Mouse (Mus musculus): Measurements from ENCODE around the gene Gna14. TPM values are rescaled to one million over a fixed set of nuclear protein-coding genes. Genes with fewer than 3 reads are reported as not detected.

Gene Gna14
- polyA plus RNA-seq, 1 experiment from 2014 or later: 0.16 TPM

- ATAC-seq (ENCODE audit: insufficient read depth, low FRiP score, low TSS enrichment): no peak
- Histone ChIP-seq H3K4me3 (ENCODE audit: low read depth, low read length) (no peak overlapping the region), H3K4me2 (ENCODE audit: low read depth) (no peak overlapping the region), H3K27me3 (ENCODE audit: control insufficient read depth, insufficient read depth, low read length) (peaks cover 12% of the 10 kb centered on the region), H3K27ac (ENCODE audit: low read depth, low read length) (no peak overlapping the region), H3K4me1 (ENCODE audit: control insufficient read depth, insufficient read depth, low read length) (peaks cover 13% of the 10 kb centered on the region; the same call in 1 of the 2 replicates), H3K36me3 (ENCODE audit: control insufficient read depth, insufficient read depth, low read length) (no peaks in the 10 kb centered on the region), H3K9me3 (ENCODE audit: control insufficient read depth, low read length) (peaks cover 9% of the 10 kb centered on the region; the same call in 1 of the 2 replicates), H3K9ac (ENCODE audit: low read length) (no peak overlapping the region)
- no peak for DNase-seq (ENCODE audit: low spot score)
- 86% methylated on average over 8 of the region's 8 CpGs for WGBS
Observed at GRCm38 (mm10) chr19:16431368-16431767, 4.2 kb upstream of the Gna14 start.

GRCm38 (mm10) chr19:16434879-16435278 is 683 bp upstream of the Gna14 start:
- 33% methylated on average over 9 of the region's 9 CpGs for WGBS
- H3K9ac ChIP-seq (ENCODE audit: low read length): no peak overlapping the region
- no peak overlapping the region for H3K27ac ChIP-seq (ENCODE audit: low read depth, low read length)
- peak overlapping the region; percentile 64 for H3K4me2 ChIP-seq (ENCODE audit: low read depth)
- DNase-seq (ENCODE audit: low spot score): no peak
- no peaks in the 10 kb centered on the region for H3K36me3 ChIP-seq (ENCODE audit: control insufficient read depth, insufficient read depth, low read length)
- ATAC-seq (ENCODE audit: insufficient read depth, low FRiP score, low TSS enrichment): no peak
- no peaks in the 10 kb centered on the region for H3K9me3 ChIP-seq (ENCODE audit: control insufficient read depth, low read length)
- H3K4me3 ChIP-seq (ENCODE audit: low read depth, low read length): no peak overlapping the region
- H3K4me1 ChIP-seq (ENCODE audit: control insufficient read depth, insufficient read depth, low read length): peaks cover 23% of the 10 kb centered on the region; the same call in 1 of the 2 replicates
- peaks cover 26% of the 10 kb centered on the region for H3K27me3 ChIP-seq (ENCODE audit: control insufficient read depth, insufficient read depth, low read length)

- DNase-seq (ENCODE audit: low spot score) (peak; percentile 51), ATAC-seq (ENCODE audit: insufficient read depth, low FRiP score, low TSS enrichment) (no peak)
- Histone ChIP-seq H3K4me1 (ENCODE audit: control insufficient read depth, insufficient read depth, low read length) (peaks cover 23% of the 10 kb centered on the region; the same call in 1 of the 2 replicates), H3K4me2 (ENCODE audit: low read depth) (peak overlapping the region; percentile 64), H3K27me3 (ENCODE audit: control insufficient read depth, insufficient read depth, low read length) (peaks cover 26% of the 10 kb centered on the region), H3K9ac (ENCODE audit: low read length) (peak overlapping the region; percentile 41), H3K36me3 (ENCODE audit: control insufficient read depth, insufficient read depth, low read length) (no peaks in the 10 kb centered on the region), H3K4me3 (ENCODE audit: low read depth, low read length) (peak overlapping the region; percentile 35), H3K27ac (ENCODE audit: low read depth, low read length) (no peak overlapping the region), H3K9me3 (ENCODE audit: control insufficient read depth, low read length) (no peaks in the 10 kb centered on the region)
- WGBS: 1% methylated on average over 58 of the region's 61 CpGs
Observed at GRCm38 (mm10) chr19:16436335-16437169, 990 bp downstream of the Gna14 start.

- peaks cover 26% of the 10 kb centered on the region for H3K27me3 ChIP-seq (ENCODE audit: control insufficient read depth, insufficient read depth, low read length)
- H3K27ac ChIP-seq (ENCODE audit: low read depth, low read length): no peak overlapping the region
- no peak overlapping the region for H3K9ac ChIP-seq (ENCODE audit: low read length)
- DNase-seq (ENCODE audit: low spot score): no peak
- no peaks in the 10 kb centered on the region for H3K36me3 ChIP-seq (ENCODE audit: control insufficient read depth, insufficient read depth, low read length)
- H3K4me2 ChIP-seq (ENCODE audit: low read depth): no peak overlapping the region
- H3K9me3 ChIP-seq (ENCODE audit: control insufficient read depth, low read length): no peaks in the 10 kb centered on the region
- no peak for ATAC-seq (ENCODE audit: insufficient read depth, low FRiP score, low TSS enrichment)
- no peak overlapping the region for H3K4me3 ChIP-seq (ENCODE audit: low read depth, low read length)
- H3K4me1 ChIP-seq (ENCODE audit: control insufficient read depth, insufficient read depth, low read length): peaks cover 23% of the 10 kb centered on the region; the same call in 1 of the 2 replicates
- WGBS: 8% methylated on average over 4 of the region's 4 CpGs
Observed at GRCm38 (mm10) chr19:16437170-16437483, 1.6 kb downstream of the Gna14 start.

- peaks cover 23% of the 10 kb centered on the region; the same call in 1 of the 2 replicates for H3K4me1 ChIP-seq (ENCODE audit: control insufficient read depth, insufficient read depth, low read length)
- ATAC-seq (ENCODE audit: insufficient read depth, low FRiP score, low TSS enrichment): no peak
- no peak overlapping the region for H3K4me3 ChIP-seq (ENCODE audit: low read depth, low read length)
- no peaks in the 10 kb centered on the region for H3K9me3 ChIP-seq (ENCODE audit: control insufficient read depth, low read length)
- 45% methylated on average over 5 of the region's 5 CpGs for whole genome bisulfite sequencing
- H3K9ac ChIP-seq (ENCODE audit: low read length): no peak overlapping the region
- no peak overlapping the region for H3K4me2 ChIP-seq (ENCODE audit: low read depth)
- no peak overlapping the region for H3K27ac ChIP-seq (ENCODE audit: low read depth, low read length)
- no peaks in the 10 kb centered on the region for H3K36me3 ChIP-seq (ENCODE audit: control insufficient read depth, insufficient read depth, low read length)
- DNase-seq (ENCODE audit: low spot score): no peak
- peaks cover 26% of the 10 kb centered on the region for H3K27me3 ChIP-seq (ENCODE audit: control insufficient read depth, insufficient read depth, low read length)
Observed at GRCm38 (mm10) chr19:16437906-16438305, 2.3 kb downstream of the Gna14 start.

DNA sequence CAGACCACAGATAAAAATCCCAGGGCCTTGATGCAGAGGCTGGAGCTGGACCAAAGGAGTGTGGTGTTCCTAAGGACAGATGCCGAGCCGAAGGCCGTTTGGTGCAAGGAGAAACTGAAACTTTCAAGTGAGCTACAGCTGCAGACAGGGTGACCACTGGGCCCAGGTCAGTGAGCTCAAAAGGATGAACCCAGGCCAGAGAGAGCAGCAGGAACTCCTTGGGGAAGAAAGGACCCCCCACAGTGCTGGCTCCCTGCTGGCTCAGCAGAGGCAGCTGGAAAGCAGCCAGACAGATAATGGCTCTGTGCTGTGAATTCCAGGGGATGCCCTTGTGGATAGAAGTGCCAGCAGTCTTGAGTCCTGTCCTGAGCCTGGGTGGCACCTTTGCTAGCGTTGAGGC is 3.7 kb downstream of the Gna14 start:
- DNase-seq (ENCODE audit: low spot score) (no peak), ATAC-seq (ENCODE audit: insufficient read depth, low FRiP score, low TSS enrichment) (no peak)
- WGBS: 52% methylated on average over 4 of the region's 4 CpGs
- Histone ChIP-seq H3K4me1 (ENCODE audit: control insufficient read depth, insufficient read depth, low read length) (peaks cover 23% of the 10 kb centered on the region; the same call in 1 of the 2 replicates), H3K9ac (ENCODE audit: low read length) (no peak overlapping the region), H3K36me3 (ENCODE audit: control insufficient read depth, insufficient read depth, low read length) (no peaks in the 10 kb centered on the region), H3K4me2 (ENCODE audit: low read depth) (no peak overlapping the region), H3K9me3 (ENCODE audit: control insufficient read depth, low read length) (no peaks in the 10 kb centered on the region), H3K27me3 (ENCODE audit: control insufficient read depth, insufficient read depth, low read length) (peaks cover 26% of the 10 kb centered on the region), H3K27ac (ENCODE audit: low read depth, low read length) (no peak overlapping the region), H3K4me3 (ENCODE audit: low read depth, low read length) (no peak overlapping the region)

DNA sequence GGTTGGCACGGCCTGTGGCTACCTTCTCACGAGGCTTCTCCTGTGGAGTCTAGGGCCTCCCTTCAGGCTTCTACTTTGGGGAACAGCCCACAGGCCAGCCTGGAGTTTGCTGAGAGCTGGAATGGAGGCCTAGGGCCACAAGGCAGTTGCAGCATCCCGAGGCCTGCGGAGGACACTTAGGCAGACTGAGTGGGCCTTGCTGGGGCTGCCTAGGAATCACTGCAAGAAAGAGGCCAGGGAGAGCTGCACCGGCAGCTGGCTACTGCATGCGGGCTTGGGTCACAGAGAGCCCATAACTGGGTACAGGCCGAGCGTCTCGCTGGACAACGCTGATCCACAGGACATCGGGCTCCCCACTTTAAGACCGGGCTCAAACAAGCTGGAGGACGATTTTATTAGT is 4.3 kb downstream of the Gna14 start:
- 37% methylated on average over 13 of the region's 13 CpGs for WGBS
- Histone ChIP-seq H3K27ac (ENCODE audit: low read depth, low read length) (0 out of 2 replicates have a peak overlapping the region, but pooled peaks have one; percentile 11), H3K9me3 (ENCODE audit: control insufficient read depth, low read length) (no peaks in the 10 kb centered on the region)

DNA sequence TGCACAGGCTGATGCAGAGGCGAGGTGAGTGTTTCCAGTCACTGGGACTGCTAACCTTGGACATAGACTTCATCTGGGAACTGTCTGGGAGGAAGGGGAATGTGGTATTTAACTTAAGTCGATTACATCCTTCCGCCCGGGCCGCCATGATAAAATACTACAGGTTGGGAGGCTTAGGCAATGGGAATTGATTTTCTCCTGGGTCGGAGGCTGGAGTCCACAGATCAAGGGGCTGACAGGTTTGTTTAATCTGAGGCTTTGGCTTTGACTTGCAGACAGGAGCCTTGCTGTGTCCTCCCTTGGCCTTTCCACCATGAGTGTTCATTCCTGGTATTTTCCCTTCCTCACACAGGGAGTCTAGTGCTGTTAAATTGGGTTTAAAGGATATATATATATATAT is 5.8 kb downstream of the Gna14 start:
- no peaks in the 10 kb centered on the region for H3K36me3 ChIP-seq (ENCODE audit: control insufficient read depth, insufficient read depth, low read length)
- H3K27me3 ChIP-seq (ENCODE audit: control insufficient read depth, insufficient read depth, low read length): peaks cover 14% of the 10 kb centered on the region
- no peak overlapping the region for H3K9ac ChIP-seq (ENCODE audit: low read length)
- H3K4me2 ChIP-seq (ENCODE audit: low read depth): no peak overlapping the region
- H3K27ac ChIP-seq (ENCODE audit: low read depth, low read length): no peak overlapping the region
- 88% methylated on average over 6 of the region's 6 CpGs for WGBS
- no peaks in the 10 kb centered on the region for H3K9me3 ChIP-seq (ENCODE audit: control insufficient read depth, low read length)
- DNase-seq (ENCODE audit: low spot score) (no peak), ATAC-seq (ENCODE audit: insufficient read depth, low FRiP score, low TSS enrichment) (no peak)
- H3K4me3 ChIP-seq (ENCODE audit: low read depth, low read length): no peak overlapping the region
- H3K4me1 ChIP-seq (ENCODE audit: control insufficient read depth, insufficient read depth, low read length): peaks cover 11% of the 10 kb centered on the region; the same call in 1 of the 2 replicates

More for the DNA sequence above, 4.3 kb downstream of the Gna14 start:
- ATAC-seq (ENCODE audit: insufficient read depth, low FRiP score, low TSS enrichment) (no peak), DNase-seq (ENCODE audit: low spot score) (peak; percentile 12)
- no peak overlapping the region for H3K4me3 ChIP-seq (ENCODE audit: low read depth, low read length)
- no peak overlapping the region for H3K4me2 ChIP-seq (ENCODE audit: low read depth)
- peaks cover 23% of the 10 kb centered on the region; the same call in 1 of the 2 replicates for H3K4me1 ChIP-seq (ENCODE audit: control insufficient read depth, insufficient read depth, low read length)
- no peaks in the 10 kb centered on the region for H3K36me3 ChIP-seq (ENCODE audit: control insufficient read depth, insufficient read depth, low read length)
- peaks cover 26% of the 10 kb centered on the region for H3K27me3 ChIP-seq (ENCODE audit: control insufficient read depth, insufficient read depth, low read length)
- no peak overlapping the region for H3K9ac ChIP-seq (ENCODE audit: low read length)

DNA sequence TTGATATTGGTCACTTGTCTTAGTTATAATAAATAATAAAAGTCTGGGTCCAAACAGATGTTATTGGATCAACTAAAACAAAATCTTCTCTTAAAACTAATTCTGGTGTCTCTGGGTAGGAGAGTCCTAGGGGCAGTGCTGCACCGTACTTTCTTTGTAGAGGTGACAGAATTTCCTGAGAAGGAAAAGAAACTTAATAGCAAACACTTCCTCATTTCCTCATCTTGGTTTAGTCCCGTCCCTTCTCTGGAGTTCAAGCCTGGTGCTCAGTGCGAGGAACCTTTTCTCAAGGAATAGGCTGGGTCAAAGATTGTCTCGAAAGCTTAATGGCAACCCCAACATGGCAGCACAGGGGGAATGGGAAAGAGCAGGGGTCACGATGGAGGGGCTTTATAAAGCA is 7.8 kb downstream of the Gna14 start:
- 0 out of 2 replicates have a peak, but pooled peaks cover 2% of the 10 kb centered on the region for H3K4me1 ChIP-seq (ENCODE audit: control insufficient read depth, insufficient read depth, low read length)
- H3K4me2 ChIP-seq (ENCODE audit: low read depth): no peak overlapping the region
- no peaks in the 10 kb centered on the region for H3K27me3 ChIP-seq (ENCODE audit: control insufficient read depth, insufficient read depth, low read length)
- DNase-seq (ENCODE audit: low spot score) (no peak), ATAC-seq (ENCODE audit: insufficient read depth, low FRiP score, low TSS enrichment) (no peak)
- no peak overlapping the region for H3K4me3 ChIP-seq (ENCODE audit: low read depth, low read length)
- no peaks in the 10 kb centered on the region for H3K36me3 ChIP-seq (ENCODE audit: control insufficient read depth, insufficient read depth, low read length)
- no peak overlapping the region for H3K27ac ChIP-seq (ENCODE audit: low read depth, low read length)
- WGBS: 92% methylated on average over 5 of the region's 5 CpGs
- no peak overlapping the region for H3K9ac ChIP-seq (ENCODE audit: low read length)
- H3K9me3 ChIP-seq (ENCODE audit: control insufficient read depth, low read length): no peaks in the 10 kb centered on the region

Data from neural tube, embryonic 11.5 days (tissue).